Comparison of ENCODE assay signal across 26 mouse cellular contexts in the genomic region with DNA sequence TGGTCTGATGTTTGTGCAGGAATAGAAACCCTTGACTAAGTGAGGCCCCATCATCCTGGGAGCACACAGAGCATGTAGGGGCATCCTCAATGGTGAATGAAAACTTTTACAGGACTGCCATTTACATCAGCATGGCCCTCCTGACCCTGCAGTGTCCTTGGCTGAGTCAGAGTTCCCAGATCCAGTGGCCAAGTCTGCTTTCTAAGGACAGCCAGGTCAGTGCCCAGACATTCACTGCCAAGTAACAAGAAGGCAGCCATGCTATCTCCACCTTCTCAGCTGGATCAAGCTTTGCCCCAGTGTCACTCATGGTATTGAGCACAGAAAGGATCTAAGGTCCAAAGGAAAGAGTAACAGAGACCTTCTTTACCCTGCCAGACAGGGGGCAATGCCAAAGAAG. TPM values are rescaled to one million over a fixed set of nuclear protein-coding genes. Genes with fewer than 3 reads are reported as not detected.
"Had no signal": no experiment of that assay in that cellular context is flagged by ENCODE, and none has a peak within 500 bp of the region (broad histone marks: within the 10 kb centered on the region; RNA-seq: fewer than 3 reads in every experiment).

No protein-coding gene starts in this region.

- DNase-seq: gastrocnemius, postnatal 14 days; heart, adult 2 months; heart, postnatal 14 days; heart, postnatal 36 days; kidney, adult 11 months; kidney, adult 2 months; kidney, adult 9 months; kidney, postnatal 14 days; kidney, postnatal 36 days; layer of hippocampus, adult 9-11 months; layer of hippocampus, postnatal 36 days; left cerebral cortex, postnatal 4 days; liver; liver, embryonic 13.5 days had no signal

- H3K9me3 ChIP-seq: heart, embryonic 13.5 days; heart, embryonic 15.5 days; hindbrain, embryonic 10.5 days; hindbrain, embryonic 12.5 days; hindbrain, embryonic 15.5 days; kidney, embryonic 15.5 days; limb, embryonic 12.5 days; liver, embryonic 13.5 days; liver, embryonic 15.5 days had no signal

- H3K27me3 ChIP-seq: heart, embryonic 13.5 days; heart, embryonic 15.5 days; hindbrain, embryonic 12.5 days; hindbrain, embryonic 15.5 days; kidney, embryonic 15.5 days; limb, embryonic 12.5 days; liver, embryonic 13.5 days; liver, embryonic 15.5 days had no signal

- H3K4me1 ChIP-seq: heart, embryonic 13.5 days; heart, embryonic 15.5 days; hindbrain, embryonic 10.5 days; hindbrain, embryonic 12.5 days; hindbrain, embryonic 15.5 days; kidney, embryonic 15.5 days; limb, embryonic 12.5 days; liver, embryonic 13.5 days; liver, embryonic 15.5 days had no signal

- H3K36me3 ChIP-seq: heart, embryonic 13.5 days; heart, embryonic 15.5 days; hindbrain, embryonic 10.5 days; hindbrain, embryonic 12.5 days; hindbrain, embryonic 15.5 days; kidney, embryonic 15.5 days; limb, embryonic 12.5 days; liver, embryonic 13.5 days; liver, embryonic 15.5 days had no signal

- H3K4me3 ChIP-seq: heart, adult 2 months; heart, embryonic 13.5 days; heart, embryonic 15.5 days; hindbrain, embryonic 10.5 days; hindbrain, embryonic 12.5 days; hindbrain, embryonic 15.5 days; kidney, embryonic 15.5 days; limb, embryonic 12.5 days; liver, embryonic 13.5 days; liver, embryonic 15.5 days had no signal

- H3K27ac ChIP-seq: heart, adult 2 months; heart, embryonic 13.5 days; heart, embryonic 15.5 days; hindbrain, embryonic 10.5 days; hindbrain, embryonic 12.5 days; hindbrain, embryonic 15.5 days; hindbrain, postnatal 0 days; kidney, embryonic 15.5 days; kidney, postnatal 0 days; limb, embryonic 12.5 days; liver, embryonic 13.5 days; liver, embryonic 15.5 days had no signal

RNA-seq across cellular contexts. Expression of a gene that starts 58.7 kb away (rescaled TPM):
- total RNA-seq: granulocyte monocyte progenitor cell, adult 5-6 weeks had no signal
- polyA plus RNA-seq: liver, embryonic 11.5 days; liver, embryonic 13.5 days; liver, embryonic 15.5 days had no signal
